Mouse (Mus musculus): Measurements from ENCODE around the gene Gm42742. TPM values are rescaled to one million over a fixed set of nuclear protein-coding genes. Genes with fewer than 3 reads are reported as not detected.

The Gm42742 gene
- polyA plus RNA-seq, 1 experiment = 52.5 TPM

DNA sequence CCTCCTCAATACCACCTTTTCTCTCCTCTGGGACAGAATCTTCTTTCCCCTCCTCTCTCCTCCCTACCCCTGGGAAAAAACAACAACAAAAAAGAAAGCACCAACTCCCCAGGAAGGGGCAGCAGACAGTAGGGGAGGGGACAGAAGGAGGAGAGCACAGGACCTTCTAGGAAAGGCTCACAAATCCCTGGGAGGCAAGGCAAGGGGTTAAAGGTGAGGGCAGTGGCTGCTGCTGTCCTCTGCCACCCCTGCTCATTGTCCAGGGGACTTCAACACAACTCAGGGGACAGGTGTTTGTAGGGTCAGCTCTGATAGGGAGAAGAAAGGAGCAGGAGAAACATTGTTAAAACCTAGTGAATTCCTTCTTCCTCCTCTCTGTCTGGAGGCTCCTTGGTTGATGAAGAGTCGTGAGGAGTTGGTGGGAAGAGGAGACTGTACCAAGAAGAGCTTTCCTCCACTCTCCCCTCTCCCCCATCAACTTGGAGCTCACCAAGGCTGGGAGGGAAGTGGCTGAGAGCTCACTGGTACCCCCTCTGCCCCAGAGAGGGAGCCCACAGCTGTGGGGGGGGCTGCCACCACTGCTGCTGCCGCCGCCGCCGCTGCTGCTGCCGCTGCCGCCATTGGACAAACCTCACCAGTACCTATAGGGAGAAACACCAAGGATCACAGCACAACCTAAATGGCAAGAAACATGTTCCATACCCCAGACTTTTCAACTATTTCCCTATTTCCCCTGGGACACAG is 1.8 kb upstream of the Gm42742 start:
- 76% methylated on average over 7 of the region's 7 CpGs for WGBS
- H3K27ac ChIP-seq (ENCODE audit: control insufficient read depth, insufficient read depth, low read depth, low read length, poor library complexity) = no peak overlapping the region
- no peak for TF ChIP-seq POLR2A (IDR thresholded peaks at IDR 0.05; ENCODE audit: borderline replicate concordance, control insufficient read depth, low read depth, low read length)
- no peak for TF ChIP-seq CTCF (IDR thresholded peaks at IDR 0.05; ENCODE audit: control insufficient read depth, insufficient read depth, low read length)
- peaks cover 10% of the 10 kb centered on the region for H3K4me1 ChIP-seq (ENCODE audit: control insufficient read depth, insufficient read depth, low read length)
- H3K4me3 ChIP-seq (replicated peaks; ENCODE audit: control insufficient read depth, low read depth, low read length) = no peak overlapping the region

GRCm38 (mm10) chr7:127021563-127022527 is 948 bp upstream of the Gm42742 start:
- H3K4me1 ChIP-seq (ENCODE audit: control insufficient read depth, insufficient read depth, low read length) = peaks cover 9% of the 10 kb centered on the region
- H3K27ac ChIP-seq (ENCODE audit: control insufficient read depth, insufficient read depth, low read depth, low read length, poor library complexity) = no peak overlapping the region
- H3K4me3 ChIP-seq (replicated peaks; ENCODE audit: control insufficient read depth, low read depth, low read length) = no peak overlapping the region
- TF ChIP-seq CTCF (IDR thresholded peaks at IDR 0.05; ENCODE audit: control insufficient read depth, insufficient read depth, low read length) (no peak), POLR2A (IDR thresholded peaks at IDR 0.05; ENCODE audit: borderline replicate concordance, control insufficient read depth, low read depth, low read length) (0 out of 2 replicates have a peak, but pooled peaks have one; percentile 18)
- 43% methylated on average over 5 of the region's 5 CpGs for WGBS

GRCm38 (mm10) chr7:127020491-127020890 is 406 bp downstream of the Gm42742 start:
- no peak overlapping the region for H3K27ac ChIP-seq (ENCODE audit: control insufficient read depth, insufficient read depth, low read depth, low read length, poor library complexity)
- TF ChIP-seq POLR2A (IDR thresholded peaks at IDR 0.05; ENCODE audit: borderline replicate concordance, control insufficient read depth, low read depth, low read length) = no peak
- TF ChIP-seq CTCF (IDR thresholded peaks at IDR 0.05; ENCODE audit: control insufficient read depth, insufficient read depth, low read length) = no peak
- 55% methylated on average over 5 of the region's 5 CpGs for WGBS

DNA sequence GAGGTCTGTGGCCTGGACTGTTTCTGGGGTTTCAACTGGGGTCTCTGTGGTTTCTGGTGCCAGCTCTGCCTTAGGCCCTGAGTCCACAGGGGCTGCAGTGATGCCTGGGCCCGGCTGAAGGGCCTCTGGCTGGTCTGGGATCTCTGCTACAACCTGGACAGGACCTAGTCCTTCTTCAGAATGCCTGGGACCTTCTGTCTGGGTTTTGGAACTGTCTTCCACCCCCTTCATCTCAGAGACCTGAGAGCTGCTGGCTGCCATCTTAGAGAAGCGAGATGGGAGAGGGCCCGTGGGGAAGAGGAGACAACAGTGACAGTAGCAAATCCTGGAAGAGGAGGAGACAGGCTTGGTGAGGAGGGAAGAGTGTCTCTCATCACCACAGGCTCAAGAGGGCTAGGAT is 866 bp downstream of the Gm42742 start:
- TF ChIP-seq POLR2A (IDR thresholded peaks at IDR 0.05; ENCODE audit: borderline replicate concordance, control insufficient read depth, low read depth, low read length) = no peak
- no peak for TF ChIP-seq CTCF (IDR thresholded peaks at IDR 0.05; ENCODE audit: control insufficient read depth, insufficient read depth, low read length)
- peaks cover 11% of the 10 kb centered on the region for H3K4me1 ChIP-seq (ENCODE audit: control insufficient read depth, insufficient read depth, low read length)
- no peak overlapping the region for H3K27ac ChIP-seq (ENCODE audit: control insufficient read depth, insufficient read depth, low read depth, low read length, poor library complexity)
- WGBS = 79% methylated on average over 3 of the region's 3 CpGs
- no peak overlapping the region for H3K4me3 ChIP-seq (replicated peaks; ENCODE audit: control insufficient read depth, low read depth, low read length)

More at GRCm38 (mm10) chr7:127020491-127020890, 406 bp downstream of the Gm42742 start:
- Histone ChIP-seq H3K4me1 (ENCODE audit: control insufficient read depth, insufficient read depth, low read length) (peaks cover 10% of the 10 kb centered on the region), H3K4me3 (replicated peaks; ENCODE audit: control insufficient read depth, low read depth, low read length) (no peak overlapping the region)

GRCm38 (mm10) chr7:127019306-127019960 is 1.5 kb downstream of the Gm42742 start:
- TF ChIP-seq CTCF (IDR thresholded peaks at IDR 0.05; ENCODE audit: control insufficient read depth, insufficient read depth, low read length) = no peak
- no peak overlapping the region for H3K4me3 ChIP-seq (replicated peaks; ENCODE audit: control insufficient read depth, low read depth, low read length)
- peaks cover 12% of the 10 kb centered on the region for H3K4me1 ChIP-seq (ENCODE audit: control insufficient read depth, insufficient read depth, low read length)
- 75% methylated on average over 14 of the region's 14 CpGs for WGBS
- no peak overlapping the region for H3K27ac ChIP-seq (ENCODE audit: control insufficient read depth, insufficient read depth, low read depth, low read length, poor library complexity)

DNA sequence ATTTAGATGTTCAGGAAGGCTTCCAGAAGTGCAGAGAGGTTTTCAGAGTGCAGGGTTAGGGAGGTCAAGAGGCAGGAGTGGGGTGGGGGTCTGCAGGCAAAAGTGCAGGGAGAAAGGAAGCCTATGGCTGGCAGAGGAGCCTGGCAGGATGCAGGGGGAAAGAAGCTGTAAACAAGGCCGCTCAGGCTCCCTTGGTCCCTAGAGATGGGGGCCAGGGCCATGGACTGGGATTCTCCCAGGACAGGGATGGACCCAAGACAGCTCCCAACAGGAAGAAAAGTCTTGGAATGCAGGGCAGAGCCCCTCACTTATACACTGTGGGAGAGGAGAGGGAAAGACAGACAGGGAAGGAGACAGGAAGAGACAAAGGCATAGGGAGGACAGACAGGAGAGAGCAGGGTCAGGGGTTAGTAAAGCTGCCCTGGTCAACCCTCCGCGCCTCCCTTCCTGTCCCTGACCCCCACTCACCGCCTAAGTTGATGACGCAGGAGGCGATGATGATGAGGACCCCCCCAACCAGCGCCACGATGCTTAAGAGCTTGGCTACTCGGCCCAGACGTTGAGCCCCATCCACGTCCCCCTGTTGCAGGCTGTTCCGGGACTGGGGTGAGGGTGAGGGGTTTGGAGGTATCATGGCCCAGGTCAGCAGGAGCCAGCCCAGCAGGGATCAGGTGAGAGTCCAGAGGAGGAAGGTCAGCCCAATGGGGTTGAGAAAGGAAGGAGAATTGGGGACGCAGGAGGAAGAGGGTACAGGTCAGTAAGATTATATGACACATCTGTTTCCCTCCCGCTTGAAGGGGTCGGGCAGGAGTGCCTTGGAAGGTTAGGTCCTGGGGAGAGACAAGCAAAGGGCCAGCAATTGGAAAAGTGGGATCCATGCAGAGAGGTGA is 2.2 kb downstream of the Gm42742 start:
- Histone ChIP-seq H3K4me1 (ENCODE audit: control insufficient read depth, insufficient read depth, low read length) (peaks cover 7% of the 10 kb centered on the region), H3K4me3 (replicated peaks; ENCODE audit: control insufficient read depth, low read depth, low read length) (no peak overlapping the region), H3K27ac (ENCODE audit: control insufficient read depth, insufficient read depth, low read depth, low read length, poor library complexity) (no peak overlapping the region)
- TF ChIP-seq CTCF (IDR thresholded peaks at IDR 0.05; ENCODE audit: control insufficient read depth, insufficient read depth, low read length) (no peak), POLR2A (IDR thresholded peaks at IDR 0.05; ENCODE audit: borderline replicate concordance, control insufficient read depth, low read depth, low read length) (no peak)
- 87% methylated on average over 15 of the region's 15 CpGs for WGBS

- 73% methylated on average over 6 of the region's 6 CpGs for WGBS
- TF ChIP-seq CTCF (IDR thresholded peaks at IDR 0.05; ENCODE audit: control insufficient read depth, insufficient read depth, low read length) (no peak), POLR2A (IDR thresholded peaks at IDR 0.05; ENCODE audit: borderline replicate concordance, control insufficient read depth, low read depth, low read length) (no peak)
- H3K27ac ChIP-seq (ENCODE audit: control insufficient read depth, insufficient read depth, low read depth, low read length, poor library complexity) = no peak overlapping the region; the same call in 1 of the 2 replicates
- H3K4me1 ChIP-seq (ENCODE audit: control insufficient read depth, insufficient read depth, low read length) = peaks cover 5% of the 10 kb centered on the region; the same call in 1 of the 2 replicates
- no peak overlapping the region for H3K4me3 ChIP-seq (replicated peaks; ENCODE audit: control insufficient read depth, low read depth, low read length)
These were observed 2.9 kb downstream of the Gm42742 start for GRCm38 (mm10) chr7:127017950-127018345.
